Mouse (Mus musculus): Measurements from ENCODE around the gene Nedd9. TPM values are rescaled to one million over a fixed set of nuclear protein-coding genes. Genes with fewer than 3 reads are reported as not detected.

Nedd9 gene
- total and polyA plus RNA-seq, 3 experiments, result 0.15 to 0.25 TPM; not detected in 1

DNA sequence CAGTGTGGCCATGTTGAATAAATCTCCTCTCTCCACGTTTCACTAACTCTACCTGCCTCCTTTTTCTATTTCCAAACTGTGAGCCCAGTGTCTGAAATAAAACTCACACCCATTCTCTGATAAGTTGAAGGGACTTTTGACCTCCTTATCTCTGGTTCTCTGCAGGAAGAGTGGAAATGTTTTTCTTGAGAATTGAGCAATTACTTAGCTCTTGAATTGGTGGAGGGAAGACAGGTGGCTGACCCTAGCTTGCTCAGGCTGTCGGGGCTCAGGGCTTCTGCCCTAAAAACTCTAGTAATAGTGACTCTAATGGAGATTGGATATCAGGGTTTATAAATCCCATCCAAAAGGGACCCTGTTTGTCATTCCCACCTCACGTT, 143.3 kb downstream of the Nedd9 start:
- Histone ChIP-seq H3K9me3 (replicated peaks; ENCODE audit: insufficient read depth, low read length) (no peaks in the 10 kb centered on the region), H3K4me3 (ENCODE audit: control insufficient read depth in 1 of 2, insufficient read depth in 1 of 2, low read depth in 2 of 2, low read length in 2 of 2) (no peak overlapping the region), H3K79me2 (ENCODE audit: control insufficient read depth, insufficient read depth, low read length, poor library complexity) (no peaks in the 10 kb centered on the region), H3K27ac (ENCODE audit: control insufficient read depth, low read depth, low read length) (no peak overlapping the region), H3K27me3 (ENCODE audit: control insufficient read depth in 1 of 2, insufficient read depth in 2 of 2, low read length in 2 of 2) (no peaks in the 10 kb centered on the region), H3K36me3 (ENCODE audit: control insufficient read depth in 1 of 2, insufficient read depth in 2 of 2, low read length in 2 of 2) (no peaks in the 10 kb centered on the region), H3K9ac (ENCODE audit: control insufficient read depth, low read depth, low read length, poor library complexity, severe bottlenecking) (no peak overlapping the region), H3K4me1 (ENCODE audit: control insufficient read depth in 1 of 2, insufficient read depth in 2 of 2, low read length in 2 of 2) (no peaks in the 10 kb centered on the region)
- no peak for TF ChIP-seq ETS1 (IDR thresholded peaks at IDR 0.05; ENCODE audit: low read depth, low read length)
- TF ChIP-seq SIN3A (IDR thresholded peaks at IDR 0.05; ENCODE audit: low read length), result no peak
- TF ChIP-seq USF2 (IDR thresholded peaks at IDR 0.05; ENCODE audit: borderline replicate concordance in 1 of 2, insufficient read depth in 1 of 2, low read depth in 1 of 2, low read length in 2 of 2), result no peak
- no peak for TF ChIP-seq ZNF384 (IDR thresholded peaks at IDR 0.05; ENCODE audit: low read depth, low read length)
- no peak for TF ChIP-seq RCOR1 (IDR thresholded peaks at IDR 0.05; ENCODE audit: low read depth, low read length)
- TF ChIP-seq POLR2A (IDR thresholded peaks at IDR 0.05; ENCODE audit: control insufficient read depth in 1 of 2, insufficient read depth in 1 of 2, low read depth in 1 of 2, low read length in 2 of 2, poor library complexity in 1 of 2), result no peak
- no peak for TF ChIP-seq GABPA (IDR thresholded peaks at IDR 0.05; ENCODE audit: low read depth, low read length)
- TF ChIP-seq CHD1 (IDR thresholded peaks at IDR 0.05; ENCODE audit: low read depth, low read length), result no peak
- no peak for TF ChIP-seq MAFK (IDR thresholded peaks at IDR 0.05; ENCODE audit: borderline replicate concordance, low read depth, low read length)
- TF ChIP-seq POLR2AphosphoS2 (IDR thresholded peaks at IDR 0.05; ENCODE audit: low read length), result no peak
- no peak for TF ChIP-seq ZKSCAN1 (IDR thresholded peaks at IDR 0.05; ENCODE audit: low read depth, low read length)
- TF ChIP-seq E2F4 (IDR thresholded peaks at IDR 0.05; ENCODE audit: borderline replicate concordance, low read depth, low read length), result no peak
- TF ChIP-seq NRF1 (IDR thresholded peaks at IDR 0.05; ENCODE audit: insufficient read depth, low read depth, low read length, poor library complexity, severe bottlenecking), result no peak
- TF ChIP-seq NELFE (IDR thresholded peaks at IDR 0.05; ENCODE audit: low read depth, low read length), result no peak
- no peak for TF ChIP-seq MAZ (IDR thresholded peaks at IDR 0.05; ENCODE audit: low read depth, low read length)
- TF ChIP-seq MYC (IDR thresholded peaks at IDR 0.05; ENCODE audit: low read depth, low read length), result no peak
- no peak for TF ChIP-seq BHLHE40 (IDR thresholded peaks at IDR 0.05; ENCODE audit: borderline replicate concordance, low read depth, low read length)
- DNase-seq (ENCODE audit: low read depth, low spot score), result no peak

DNA sequence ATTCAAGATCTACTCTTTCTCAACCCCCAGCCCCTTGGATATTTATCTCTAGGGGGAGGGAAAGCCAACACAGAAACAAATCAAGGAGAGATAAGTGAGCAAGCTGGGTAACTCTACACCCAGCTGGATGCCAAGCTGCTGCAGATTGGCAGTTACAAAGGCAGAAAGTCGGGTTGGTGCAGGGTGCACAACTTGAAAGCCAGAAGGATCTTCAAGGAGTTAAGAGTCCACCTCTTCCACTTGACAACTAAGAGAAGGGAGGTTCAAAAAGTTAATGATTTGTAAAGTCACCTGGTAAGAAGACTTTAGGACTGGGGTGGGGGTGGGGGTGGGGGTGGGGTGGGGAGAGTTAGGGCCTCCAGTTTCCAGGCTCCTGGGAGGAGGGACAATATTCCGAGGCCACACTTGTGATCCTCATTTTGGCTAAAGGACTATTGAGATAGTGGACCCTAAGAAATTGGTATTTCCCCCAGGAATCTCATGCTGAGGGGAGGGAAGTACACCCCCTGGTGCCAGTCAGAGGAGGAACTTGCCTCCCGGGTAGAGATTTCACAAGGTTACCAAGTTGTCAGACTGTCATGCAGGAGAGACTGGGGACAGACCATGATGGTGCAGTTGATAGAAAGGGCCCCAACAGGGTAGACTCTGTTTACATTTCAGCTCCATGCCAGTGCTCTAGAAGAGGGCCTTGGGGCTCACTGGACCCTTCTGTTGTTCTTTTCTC, 143.8 kb downstream of the Nedd9 start:
- Histone ChIP-seq H3K27me3 (ENCODE audit: control insufficient read depth in 1 of 2, insufficient read depth in 2 of 2, low read length in 2 of 2) (no peaks in the 10 kb centered on the region), H3K79me2 (ENCODE audit: control insufficient read depth, insufficient read depth, low read length, poor library complexity) (no peaks in the 10 kb centered on the region), H3K9me3 (replicated peaks; ENCODE audit: insufficient read depth, low read length) (no peaks in the 10 kb centered on the region), H3K4me1 (ENCODE audit: control insufficient read depth in 1 of 2, insufficient read depth in 2 of 2, low read length in 2 of 2) (no peaks in the 10 kb centered on the region), H3K36me3 (ENCODE audit: control insufficient read depth in 1 of 2, insufficient read depth in 2 of 2, low read length in 2 of 2) (no peaks in the 10 kb centered on the region), H3K9ac (ENCODE audit: control insufficient read depth, low read depth, low read length, poor library complexity, severe bottlenecking) (no peak overlapping the region), H3K4me3 (ENCODE audit: control insufficient read depth in 1 of 2, insufficient read depth in 1 of 2, low read depth in 2 of 2, low read length in 2 of 2) (no peak overlapping the region), H3K27ac (ENCODE audit: control insufficient read depth, low read depth, low read length) (no peak overlapping the region)
- no peak for DNase-seq (ENCODE audit: low read depth, low spot score)
- no peak for TF ChIP-seq NELFE (IDR thresholded peaks at IDR 0.05; ENCODE audit: low read depth, low read length)
